Mouse (Mus musculus) left cerebral cortex, postnatal 36 days (tissue): ENCODE results near the gene Fbxl16. TPM values are rescaled to one million over a fixed set of nuclear protein-coding genes. Genes with fewer than 3 reads are reported as not detected.
A peak's percentile ranks its signal among the peaks of the same experiment; 100 is the strongest.

Source experiments
- DNase-seq, 2 experiments: peaks; one replicate each; pipeline ENCODE4 v3.0.0; 2021 to 2022; ENCODE audit warnings: low spot score in 2 of 2, mixed read lengths in 1 of 2
- intact Hi-C: fragments of 180-260 bp; cut with DNase I; formaldehyde crosslinking; loops from one replicate; pipeline ENCODE4 v1.15.1; 2025
- total RNA-seq, 2 experiments: library from RNA; stranded (reverse); gene quantifications; 2 replicates each; pipeline ENCODE4 v1.2.3; 2021

Fbxl16 gene
- 100 to 1,000 TPM; 668 to 710 TPM for total RNA-seq

DNA sequence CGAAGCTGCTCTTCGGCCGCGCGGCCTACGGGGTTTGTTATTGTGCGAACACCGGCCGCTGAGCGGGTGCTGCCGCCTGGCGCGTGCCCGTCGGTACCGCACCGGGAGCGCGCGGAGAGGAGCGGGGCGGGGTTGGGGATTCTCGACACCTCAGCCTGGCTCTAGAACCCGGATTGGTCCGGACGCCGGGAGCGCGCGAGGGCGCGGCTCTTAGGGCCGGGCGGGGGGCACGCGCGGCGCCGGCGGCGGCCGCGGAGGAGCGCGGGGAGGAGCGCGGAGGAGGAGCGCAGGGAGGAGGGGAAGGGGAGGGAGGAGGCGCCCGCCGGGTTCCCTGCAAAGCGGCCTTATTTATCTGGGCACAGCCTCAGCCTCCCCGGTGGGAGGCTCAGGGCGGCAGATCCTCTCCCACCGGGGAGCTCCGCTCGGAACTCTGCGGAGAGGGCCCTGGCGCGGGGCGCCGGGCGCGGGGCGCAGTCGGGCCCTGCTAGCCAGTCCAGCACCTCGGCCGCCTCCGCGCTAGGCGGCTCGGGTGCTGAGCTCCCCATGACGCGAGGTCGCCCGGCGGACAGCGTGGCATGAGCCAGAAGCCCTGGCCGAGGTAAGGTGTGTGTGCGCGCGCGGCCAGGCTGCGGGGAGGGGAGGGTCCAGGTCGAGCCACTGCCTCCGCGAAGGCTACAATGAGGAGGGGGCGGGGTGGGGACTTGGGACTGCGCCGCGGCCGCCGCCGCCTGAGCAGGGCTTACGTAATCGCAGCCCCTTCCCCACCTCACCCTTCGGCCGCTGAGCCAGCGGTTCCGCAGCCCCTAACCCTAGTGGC is at the start of gene Fbxl16:
TSS of gene Fbxl16 (plus strand) at position 297 of the 817 bp plus-strand sequence.
- DNase-seq = peak; percentile 90 to 94
- intact Hi-C loops = loop anchor here (10.0 kb wide), 1 partner anchor 234 kb away; the partner anchor contains the start of genes Lmf1 and Sox8

DNA sequence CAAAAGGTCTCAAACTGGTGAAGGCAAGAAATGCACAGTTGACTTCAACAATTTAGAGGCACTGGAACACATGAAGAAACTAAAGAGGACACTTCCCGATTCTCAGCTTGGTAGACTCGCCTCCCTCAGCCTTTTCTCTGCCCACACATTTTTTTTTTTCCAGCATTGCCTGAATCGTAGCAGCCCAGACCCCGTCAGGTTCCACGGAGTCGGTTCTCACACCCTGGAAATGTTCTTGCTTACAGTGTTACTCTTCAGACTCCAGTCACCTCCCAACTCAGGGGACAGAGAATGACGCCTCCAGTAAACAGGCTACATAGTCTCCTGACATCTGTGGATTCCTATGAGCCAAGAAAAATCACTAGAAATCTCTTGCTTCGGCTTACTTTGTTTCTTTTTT is 48.7 kb upstream of the Fbxl16 start:
- intact Hi-C loops = no loop called here
- DNase-seq = peak; percentile 29 to 37

- intact Hi-C loops = no loop called here
- peak; percentile 29 to 53 for DNase-seq
Measured at GRCm38 (mm10) chr17:25761561-25761970, 47.3 kb upstream of the Fbxl16 start.

DNA sequence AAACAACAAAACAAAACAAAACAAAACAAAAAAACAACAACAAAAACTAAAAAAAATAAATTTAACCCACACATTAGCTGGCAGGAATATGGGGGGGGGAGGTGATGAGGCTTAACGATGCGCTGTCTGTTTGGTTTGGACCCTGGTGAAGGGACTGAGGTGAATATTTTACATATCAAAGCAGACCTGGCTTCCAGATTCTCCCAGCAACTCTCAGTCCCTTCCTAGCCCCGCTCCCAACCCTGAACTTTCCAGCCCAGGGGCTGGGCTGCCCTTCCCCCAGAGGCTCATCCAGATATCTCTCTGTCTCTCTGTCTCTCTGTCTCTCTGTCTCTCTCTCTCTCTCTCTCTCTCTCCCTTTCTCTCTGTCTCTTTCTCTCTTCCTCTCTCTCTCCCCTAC is 46.3 kb upstream of the Fbxl16 start:
- no peak for DNase-seq
- intact Hi-C loops = no loop called here

- intact Hi-C loops = no loop called here
Measured at GRCm38 (mm10) chr17:25765886-25766285, 43.0 kb upstream of the Fbxl16 start.

DNA sequence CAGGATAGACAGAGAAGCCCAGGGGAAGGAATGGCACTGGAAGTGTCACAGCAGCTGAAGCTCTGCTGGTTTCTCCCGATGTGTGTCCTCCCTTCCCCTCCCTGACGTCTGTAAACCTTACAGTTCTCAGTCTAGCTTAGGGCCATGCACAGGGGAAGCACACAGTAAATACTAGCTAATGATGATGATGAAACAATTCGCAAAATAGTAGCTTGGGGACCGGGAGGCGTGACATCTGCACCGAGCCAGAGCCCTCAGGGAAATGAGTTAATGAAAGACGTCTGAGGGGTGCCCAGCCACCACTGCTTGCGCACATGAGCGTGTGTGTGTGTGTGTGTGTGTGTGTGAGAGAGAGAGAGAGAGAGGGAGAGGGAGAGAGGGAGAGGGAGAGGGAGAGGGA is 39.6 kb upstream of the Fbxl16 start:
- intact Hi-C loops = no loop called here
- DNase-seq = no peak

More at GRCm38 (mm10) chr17:25765886-25766285, 43.0 kb upstream of the Fbxl16 start:
- DNase-seq = no peak

DNA sequence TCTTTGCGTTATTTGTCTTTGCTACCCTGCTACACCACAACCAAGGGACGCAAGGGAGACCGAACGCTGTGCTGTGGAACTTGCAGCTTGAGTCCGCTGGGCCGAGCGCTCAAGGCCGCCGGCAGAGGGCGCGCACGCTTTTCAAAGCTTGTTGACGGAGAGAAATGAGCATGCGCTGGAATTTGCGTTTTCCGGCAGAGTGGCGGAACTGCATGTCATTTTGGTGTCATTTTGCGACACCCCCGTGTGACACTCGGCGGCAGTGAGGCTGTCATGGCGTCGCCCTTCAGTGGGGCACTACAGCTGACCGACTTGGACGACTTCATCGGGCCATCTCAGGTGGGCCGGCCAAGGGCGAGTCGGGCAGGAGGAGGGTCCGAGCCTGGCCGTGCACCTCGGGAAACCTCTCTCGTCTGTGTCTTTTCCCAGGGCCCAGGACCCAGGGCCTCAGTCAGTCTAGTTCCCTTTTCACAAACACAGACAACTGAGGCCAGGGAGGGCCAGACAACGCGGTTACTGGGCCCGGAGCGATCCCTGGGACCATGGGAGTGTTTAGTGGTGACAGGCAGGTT is 35.2 kb upstream of the Fbxl16 start, which contains the start of gene Narfl:
TSS of gene Narfl (plus strand) at position 228 of the 572 bp plus-strand sequence.
- intact Hi-C loops = loop anchor here (1.0 kb wide), 2 partner anchors 24 to 28 kb away; partner anchors contain the start of gene Metrn
- DNase-seq = peak; percentile 97 to 98

GRCm38 (mm10) chr17:25775318-25776062 is 33.4 kb upstream of the Fbxl16 start:
- DNase-seq = no peak
- intact Hi-C loops = no loop called here

GRCm38 (mm10) chr17:25777948-25778347 is 30.9 kb upstream of the Fbxl16 start:
- DNase-seq = no peak
- intact Hi-C loops = no loop called here

DNA sequence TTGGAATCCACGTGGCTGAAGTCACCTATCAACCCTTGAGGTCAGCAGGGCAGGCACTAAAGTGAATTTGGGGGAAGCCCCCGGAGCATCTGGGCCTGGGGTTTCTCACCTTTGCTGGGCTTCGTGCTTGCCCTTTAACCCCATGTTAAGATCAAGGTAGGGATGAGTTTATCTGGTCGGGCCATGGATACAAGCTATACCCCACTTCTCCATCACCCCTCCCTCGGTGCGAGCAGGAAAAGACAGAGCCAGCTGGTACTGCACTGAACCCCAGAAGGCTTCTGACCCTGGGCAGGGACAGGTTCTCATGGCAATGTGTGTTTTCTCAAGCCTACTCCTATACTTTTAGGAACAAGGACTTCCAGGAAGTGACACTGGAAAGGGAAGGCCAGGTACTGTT is 27.5 kb upstream of the Fbxl16 start:
- intact Hi-C loops = no loop called here
- DNase-seq = no peak

DNA sequence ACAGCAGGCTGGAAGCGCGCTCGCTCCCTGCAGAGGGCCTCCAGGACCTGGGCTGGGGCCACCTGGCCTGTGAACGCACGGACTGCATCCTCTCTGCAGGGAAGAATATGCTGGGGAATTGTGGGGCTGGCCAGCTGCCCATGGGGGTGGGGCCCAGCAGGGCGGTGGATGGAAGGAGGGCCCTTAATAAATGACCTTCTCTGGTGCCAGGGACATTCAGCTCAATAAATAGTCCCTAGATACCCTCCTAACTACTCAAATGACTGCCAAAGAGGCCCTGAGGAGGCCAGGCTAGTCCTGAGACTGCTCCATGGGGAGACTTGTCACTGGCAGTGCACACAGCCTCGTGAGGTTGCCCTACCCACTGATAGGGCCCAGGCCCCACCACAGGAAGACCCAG is 25.8 kb upstream of the Fbxl16 start:
- intact Hi-C loops = no loop called here

GRCm38 (mm10) chr17:25783861-25784574 is 24.9 kb upstream of the Fbxl16 start:
- intact Hi-C loops = no loop called here

More for the DNA sequence above, 25.8 kb upstream of the Fbxl16 start:
- DNase-seq = no peak

GRCm38 (mm10) chr17:25785281-25785745 is 23.6 kb upstream of the Fbxl16 start, which contains the start of gene Haghl:
TSS of gene Haghl (minus strand) at chr17:25785673.
- peak; percentile 96 to 98 for DNase-seq
- intact Hi-C loops = no loop called here

More at GRCm38 (mm10) chr17:25783861-25784574, 24.9 kb upstream of the Fbxl16 start:
- no peak for DNase-seq

GRCm38 (mm10) chr17:25786280-25786679 is 22.6 kb upstream of the Fbxl16 start, which contains the start of gene Ccdc78:
TSS of gene Ccdc78 (plus strand) at chr17:25786580.
- intact Hi-C loops = no loop called here
- no peak for DNase-seq

GRCm38 (mm10) chr17:25786781-25787504 is 21.9 kb upstream of the Fbxl16 start:
- intact Hi-C loops = no loop called here
- no peak for DNase-seq

DNA sequence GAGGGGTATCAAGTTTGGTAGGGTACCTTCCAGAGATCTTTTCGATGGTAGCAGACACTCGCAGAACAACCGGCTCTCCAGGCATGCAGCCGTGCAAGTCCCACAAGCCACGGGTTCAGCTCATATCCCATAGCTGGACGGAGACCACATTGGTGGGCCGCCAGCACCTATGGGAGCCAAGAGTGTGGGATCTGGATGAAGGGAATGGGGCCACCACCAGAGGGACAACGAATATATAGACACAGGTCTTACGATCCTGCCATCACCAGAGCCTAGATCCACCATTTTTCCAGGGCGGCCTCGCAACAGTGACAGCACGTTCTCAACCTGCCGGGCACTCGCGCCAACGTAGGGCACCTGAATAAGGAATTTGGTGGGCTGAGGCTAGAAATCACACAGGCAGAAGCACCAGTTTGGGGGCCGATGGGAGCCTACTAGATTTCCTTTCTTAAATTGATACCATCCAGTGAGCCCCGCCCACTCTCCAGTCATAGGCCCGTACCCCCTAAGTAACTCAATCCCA is 17.5 kb upstream of the Fbxl16 start:
- no peak for DNase-seq
- intact Hi-C loops = loop anchor here (5.0 kb wide), 1 partner anchor 314 kb away; no protein-coding TSS in a partner anchor

DNA sequence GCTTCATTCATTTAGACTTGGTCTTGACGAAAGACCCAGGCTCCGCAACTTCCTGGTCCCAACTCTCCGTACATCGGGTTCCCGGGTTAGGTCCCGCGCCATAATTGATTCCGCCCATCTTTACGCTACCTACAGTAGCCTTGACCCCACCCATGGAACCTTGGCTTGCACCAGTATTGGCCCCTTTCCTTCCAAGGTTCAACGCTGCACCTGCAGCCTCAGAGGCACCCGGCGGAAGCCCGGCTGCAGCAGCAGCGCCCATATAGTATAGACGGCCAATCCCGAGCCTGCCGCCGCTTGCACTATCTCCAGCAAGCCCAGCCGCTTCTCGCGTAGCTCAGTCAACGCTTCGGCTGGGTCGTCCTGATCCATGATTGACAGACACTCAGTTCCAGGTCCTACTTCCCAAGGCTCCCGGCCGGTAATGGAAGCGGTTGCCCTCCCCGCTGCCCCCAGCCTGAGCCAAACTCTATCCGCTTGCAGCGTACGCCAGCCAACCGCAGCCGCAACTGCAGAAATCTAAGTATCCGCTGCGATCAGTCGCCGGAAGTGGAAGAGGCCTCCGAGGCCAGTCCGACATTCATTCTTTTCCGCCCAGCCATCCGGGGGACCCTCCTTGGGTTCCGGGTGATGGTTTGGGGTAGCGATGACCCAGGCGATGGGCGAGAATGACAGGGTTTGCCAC is 16.9 kb upstream of the Fbxl16 start:
- intact Hi-C loops = loop anchor here (5.0 kb wide), 1 partner anchor 315 kb away; no protein-coding TSS in a partner anchor
- DNase-seq = peak; percentile 89

GRCm38 (mm10) chr17:25792615-25793014 is 16.3 kb upstream of the Fbxl16 start, which contains the start of gene Fam173a:
TSS of gene Fam173a (minus strand) at chr17:25792901.
- intact Hi-C loops = loop anchor here (5.0 kb wide), 1 partner anchor 315 kb away; no protein-coding TSS in a partner anchor
- peak; percentile 54 to 69 for DNase-seq
